Mouse (Mus musculus) limb, embryonic 11.5 days (tissue): ENCODE results near the gene Gtf3c1. TPM values are rescaled to one million over a fixed set of nuclear protein-coding genes. Genes with fewer than 3 reads are reported as not detected.

Source experiments
- ATAC-seq: fragments of 200-750 bp; cut with Nextera tagmentation; 2 replicates; pipeline ENCODE4 v1.8.0; 2017; ENCODE audit warnings: low read depth; ENCODE audit not compliant: insufficient number of reproducible peaks, low FRiP score, low TSS enrichment
- DNase-seq: peaks from one replicate; pipeline ENCODE4 v3.0.0-alpha.2; 2015; ENCODE audit warnings: low spot score
- H3K27ac ChIP-seq: fragments of 300-500 bp; sonication (generic); replicated peaks from 2 replicates; pipeline ENCODE4 v1.5.1; 2014; ENCODE audit warnings: low read depth, mild to moderate bottlenecking, low read length
- H3K27me3 ChIP-seq: fragments of 300-500 bp; sonication (generic); 2 replicates; pipeline ENCODE4 v1.6.1; 2014; ENCODE audit warnings: mild to moderate bottlenecking, low read length, mixed read lengths; ENCODE audit not compliant: control insufficient read depth, insufficient read depth
- H3K36me3 ChIP-seq: fragments of 300-500 bp; sonication (generic); 2 replicates; pipeline ENCODE4 v1.6.1; 2014; ENCODE audit warnings: mild to moderate bottlenecking, low read length, moderate library complexity, mixed read lengths; ENCODE audit not compliant: control insufficient read depth, insufficient read depth
- H3K4me1 ChIP-seq: fragments of 300-500 bp; sonication (generic); 2 replicates; pipeline ENCODE4 v1.6.1; 2014; ENCODE audit warnings: low read length, mixed read lengths; ENCODE audit not compliant: control insufficient read depth, insufficient read depth
- H3K4me2 ChIP-seq: fragments of 300-500 bp; sonication (generic); 2 replicates; pipeline ENCODE4 v1.6.1; 2014; ENCODE audit warnings: low read depth, mild to moderate bottlenecking, moderate library complexity; ENCODE audit not compliant: severe bottlenecking
- H3K4me3 ChIP-seq: fragments of 300-500 bp; sonication (generic); 2 replicates; pipeline ENCODE4 v1.5.1; 2014; ENCODE audit warnings: low read depth, low read length
- H3K9ac ChIP-seq: fragments of 300-500 bp; sonication (generic); 2 replicates; pipeline ENCODE4 v1.6.1; 2014; ENCODE audit warnings: mild to moderate bottlenecking, low read length
- H3K9me3 ChIP-seq: fragments of 300-500 bp; sonication (generic); 2 replicates; pipeline ENCODE4 v1.6.1; 2016; ENCODE audit warnings: low read length; ENCODE audit not compliant: control insufficient read depth
- WGBS: fragments of 180-500 bp; shearing (Covaris S2); extraction: QIAGEN DNeasy Blood & Tissue Kit; methylation state at CpG from one replicate; pipeline ENCODE4 v1.1.7; 2014; 5-methylcytosine and 5-hydroxymethylcytosine counted together
- polyA plus RNA-seq: library from polyadenylated mRNA; unstranded; fragments of >200 nt; fragmentation: Nextera tagmentation; extraction: Ambion mirVana; gene quantifications from 2 replicates; pipeline ENCODE4 v1.2.1, GENCODE M21; 2014

Gene Gtf3c1
- polyA plus RNA-seq, 1 experiment from 2014 or later = 34.1 TPM

GRCm38 (mm10) chr7:125600136-125600535 lies 107.4 kb downstream of the Gtf3c1 start:
- Histone ChIP-seq H3K27ac (no peak overlapping the region), H3K9me3 (no peaks in the 10 kb centered on the region), H3K9ac (no peak overlapping the region), H3K27me3 (no peaks in the 10 kb centered on the region), H3K36me3 (no peaks in the 10 kb centered on the region), H3K4me2 (no peak overlapping the region), H3K4me3 (no peak overlapping the region), H3K4me1 (no peaks in the 10 kb centered on the region)
- WGBS = 77% methylated on average over 10 of the region's 10 CpGs
- ATAC-seq (no peak), DNase-seq (no peak)

DNA sequence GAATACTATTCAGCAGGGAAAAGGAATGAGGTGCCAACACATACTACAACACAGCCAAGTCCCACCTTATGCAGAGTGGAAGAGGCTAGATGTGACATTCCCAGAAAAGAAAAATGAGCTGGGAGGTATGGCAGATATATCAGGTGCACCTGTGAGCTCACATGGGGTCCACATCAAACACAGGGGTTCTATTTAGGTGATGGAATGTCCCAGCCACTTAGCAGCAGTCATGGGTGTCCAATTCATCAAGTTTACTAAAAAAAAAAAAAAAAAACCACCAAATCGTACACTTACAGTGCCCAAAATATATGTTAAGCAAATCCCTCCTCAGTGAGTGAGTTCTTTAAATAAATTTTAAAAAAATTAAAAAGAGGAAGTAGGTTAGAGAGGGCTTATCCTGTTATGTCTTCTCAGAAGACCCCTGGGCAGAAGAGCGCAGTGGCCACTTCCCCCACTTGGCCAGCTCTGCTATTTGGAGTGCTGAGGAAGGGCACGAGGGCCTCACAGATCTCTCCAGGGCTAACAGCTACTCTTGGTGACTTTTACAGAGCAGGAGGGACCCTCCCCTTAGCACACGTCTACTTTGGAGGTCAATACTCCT lies 108.1 kb downstream of the Gtf3c1 start:
- H3K27ac ChIP-seq = no peak overlapping the region
- 73% methylated on average over 4 of the region's 4 CpGs for WGBS
- no peak overlapping the region for H3K4me2 ChIP-seq
- no peaks in the 10 kb centered on the region for H3K4me1 ChIP-seq
- H3K36me3 ChIP-seq = no peaks in the 10 kb centered on the region
- H3K27me3 ChIP-seq = no peaks in the 10 kb centered on the region
- H3K4me3 ChIP-seq = no peak overlapping the region
- no peak for ATAC-seq
- H3K9me3 ChIP-seq = no peaks in the 10 kb centered on the region
- H3K9ac ChIP-seq = no peak overlapping the region
- DNase-seq = no peak

DNA sequence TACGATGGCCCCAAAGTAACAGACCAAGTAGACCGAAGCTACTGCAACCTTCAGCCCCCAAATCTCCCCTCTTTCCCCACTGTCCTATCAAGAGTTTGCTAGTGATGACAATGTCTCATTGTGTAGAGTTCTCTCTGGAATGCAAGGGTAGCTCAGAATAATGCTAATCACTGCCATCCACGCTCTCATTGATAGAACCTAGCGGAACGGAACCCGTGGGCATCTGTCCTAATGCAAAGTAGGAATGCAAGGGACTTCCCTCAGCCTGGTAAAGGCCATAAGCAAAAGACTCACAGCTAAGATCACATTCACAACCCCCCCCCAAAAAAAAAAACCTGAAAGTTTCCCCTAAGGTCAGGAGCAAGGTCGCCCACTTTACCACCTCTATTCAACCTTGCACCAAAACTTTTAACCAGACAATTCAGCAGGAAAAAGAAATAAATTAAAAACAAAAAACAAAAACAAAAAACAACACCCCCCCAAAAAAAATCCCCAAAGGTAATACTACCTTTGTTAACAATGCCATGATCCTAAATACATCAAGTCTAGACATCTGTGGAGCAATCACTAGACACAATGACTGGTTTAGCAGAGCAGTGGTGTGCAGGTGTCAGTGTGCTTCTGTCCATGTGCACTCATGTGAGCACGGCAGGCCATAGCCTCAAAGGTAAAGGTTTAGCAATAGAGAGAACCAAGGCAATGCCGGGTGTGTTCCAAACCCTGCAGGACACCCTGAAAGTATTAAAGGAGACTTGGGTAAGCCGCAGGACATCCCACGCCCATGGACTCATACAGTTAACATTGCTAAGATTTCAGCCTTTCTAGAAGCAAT lies 109.8 kb downstream of the Gtf3c1 start:
- Histone ChIP-seq H3K4me2 (no peak overlapping the region), H3K27ac (no peak overlapping the region), H3K4me1 (no peaks in the 10 kb centered on the region), H3K27me3 (no peaks in the 10 kb centered on the region), H3K4me3 (no peak overlapping the region), H3K36me3 (no peaks in the 10 kb centered on the region), H3K9ac (no peak overlapping the region), H3K9me3 (no peaks in the 10 kb centered on the region)
- ATAC-seq = no peak
- no peak for DNase-seq
- 92% methylated on average over 11 of the region's 11 CpGs for WGBS

- Histone ChIP-seq H3K9ac (no peak overlapping the region), H3K9me3 (no peaks in the 10 kb centered on the region), H3K4me2 (no peak overlapping the region), H3K27ac (no peak overlapping the region), H3K4me3 (no peak overlapping the region), H3K4me1 (no peaks in the 10 kb centered on the region), H3K27me3 (no peaks in the 10 kb centered on the region), H3K36me3 (no peaks in the 10 kb centered on the region)
- ATAC-seq (no peak), DNase-seq (no peak)
- WGBS = 88% methylated on average over 9 of the region's 9 CpGs
These were observed 110.5 kb downstream of the Gtf3c1 start for GRCm38 (mm10) chr7:125597083-125597482.

- Histone ChIP-seq H3K4me2 (no peak overlapping the region), H3K36me3 (no peaks in the 10 kb centered on the region), H3K4me3 (no peak overlapping the region), H3K9ac (no peak overlapping the region), H3K27me3 (no peaks in the 10 kb centered on the region), H3K27ac (no peak overlapping the region), H3K4me1 (no peaks in the 10 kb centered on the region), H3K9me3 (no peaks in the 10 kb centered on the region)
- 69% methylated on average over 3 of the region's 3 CpGs for WGBS
- DNase-seq = no peak
- no peak for ATAC-seq
These were observed 111.2 kb downstream of the Gtf3c1 start for GRCm38 (mm10) chr7:125596406-125596805.

DNA sequence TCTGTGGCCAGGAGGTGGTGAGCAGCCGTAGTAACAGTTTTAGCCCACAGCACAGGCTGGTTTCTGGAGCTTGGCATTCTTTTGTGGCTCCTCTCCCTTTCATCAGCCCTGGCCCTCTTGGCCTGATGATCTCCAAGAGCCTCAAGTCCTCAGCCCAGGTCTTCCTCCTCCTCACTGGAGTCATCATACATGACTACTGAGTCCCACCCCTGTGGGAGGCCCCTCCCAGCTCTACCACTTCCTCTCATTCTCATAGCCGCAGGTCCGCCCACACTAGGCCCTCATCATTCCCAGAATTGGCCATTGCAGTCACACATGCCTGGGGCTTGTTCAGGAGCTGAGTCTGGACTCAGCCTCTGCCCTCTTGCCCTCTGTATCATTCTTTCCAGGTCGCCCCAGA lies 113.7 kb downstream of the Gtf3c1 start:
- no peaks in the 10 kb centered on the region for H3K9me3 ChIP-seq
- ATAC-seq = no peak
- no peak overlapping the region for H3K27ac ChIP-seq
- H3K9ac ChIP-seq = no peak overlapping the region
- no peaks in the 10 kb centered on the region for H3K4me1 ChIP-seq
- H3K4me3 ChIP-seq = no peak overlapping the region
- no peaks in the 10 kb centered on the region for H3K27me3 ChIP-seq
- H3K4me2 ChIP-seq = no peak overlapping the region
- WGBS = 85% methylated on average over 4 of the region's 4 CpGs
- DNase-seq = no peak
- no peaks in the 10 kb centered on the region for H3K36me3 ChIP-seq

Other genes with a start within 250 kb of the Gtf3c1 start
- 124 and 127 TPM in 2 replicates for gene Nsmce1, start 216.2 kb downstream of the Gtf3c1 start, polyA plus RNA-seq
- 2.6 and 2.7 TPM in 2 replicates for gene Il4ra, start 155.7 kb downstream of the Gtf3c1 start, polyA plus RNA-seq
- 0.11 and 0.20 TPM in 2 replicates for gene Il21r, start 104.4 kb downstream of the Gtf3c1 start, polyA plus RNA-seq
- 11.3 and 11.5 TPM in 2 replicates for gene D430042O09Rik, start 108 bp upstream of the Gtf3c1 start, polyA plus RNA-seq